Mouse (Mus musculus) cerebellum, adult (tissue): ENCODE data around the gene Tyrp1.

ENCODE experiments used
- ATAC-seq: cut with Nextera tagmentation; 2 replicates; pipeline ENCODE4 v1.9.2; 2017; ENCODE audit warnings: mild to moderate bottlenecking, moderate library complexity, mixed read lengths; ENCODE audit not compliant: insufficient number of reproducible peaks, low FRiP score, low TSS enrichment

The Tyrp1 gene

DNA sequence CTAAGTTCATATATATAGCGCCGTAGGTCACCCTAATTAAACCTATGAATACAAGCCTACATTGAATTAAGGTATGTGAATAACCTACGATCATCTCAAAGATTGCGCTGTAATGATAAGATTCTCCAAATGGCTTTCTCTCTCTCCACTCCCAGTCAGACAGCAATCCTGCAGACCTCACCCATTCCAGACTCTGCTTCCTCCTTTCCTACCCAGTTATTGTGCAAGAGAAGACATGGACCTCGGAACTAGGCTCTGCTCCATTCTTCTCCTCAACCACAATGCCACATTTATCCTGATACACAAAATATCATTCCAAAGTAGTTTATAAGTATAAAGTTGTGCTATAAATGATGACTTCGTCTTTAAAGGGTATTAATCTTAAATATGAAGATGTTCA is 57.1 kb downstream of the Tyrp1 start:
- no peak for ATAC-seq

DNA sequence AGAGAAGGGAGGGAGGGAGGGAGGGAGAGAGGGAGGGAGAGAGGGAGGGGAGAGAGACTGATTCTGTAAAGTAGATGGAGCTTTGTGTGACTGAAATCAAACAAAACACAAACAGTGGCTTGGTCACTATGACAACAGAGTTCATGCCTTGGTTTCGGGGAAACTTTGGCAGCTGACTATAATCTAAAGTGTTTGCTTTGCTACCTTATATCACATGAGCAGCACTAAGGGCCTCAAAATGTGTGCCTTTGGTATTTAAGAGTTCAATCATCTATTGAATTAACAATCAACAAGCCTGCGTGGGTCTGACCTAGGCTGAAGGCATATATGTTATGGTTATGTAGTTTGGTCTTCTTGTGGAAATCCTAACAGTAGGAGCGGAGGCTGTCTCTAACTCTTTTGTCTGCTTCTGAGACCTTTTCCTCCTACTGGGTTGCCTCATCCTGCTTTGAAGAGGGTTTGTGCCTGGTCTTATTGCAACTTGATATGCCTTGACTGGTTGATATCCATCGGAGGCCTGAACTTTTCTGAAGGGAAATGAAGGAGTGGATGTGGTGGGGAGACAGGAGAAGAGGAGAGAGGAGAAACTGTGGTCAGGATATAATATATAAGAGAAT is 61.5 kb downstream of the Tyrp1 start:
- ATAC-seq: no peak
